Mouse (Mus musculus): ENCODE data around the gene Ell.

DNA sequence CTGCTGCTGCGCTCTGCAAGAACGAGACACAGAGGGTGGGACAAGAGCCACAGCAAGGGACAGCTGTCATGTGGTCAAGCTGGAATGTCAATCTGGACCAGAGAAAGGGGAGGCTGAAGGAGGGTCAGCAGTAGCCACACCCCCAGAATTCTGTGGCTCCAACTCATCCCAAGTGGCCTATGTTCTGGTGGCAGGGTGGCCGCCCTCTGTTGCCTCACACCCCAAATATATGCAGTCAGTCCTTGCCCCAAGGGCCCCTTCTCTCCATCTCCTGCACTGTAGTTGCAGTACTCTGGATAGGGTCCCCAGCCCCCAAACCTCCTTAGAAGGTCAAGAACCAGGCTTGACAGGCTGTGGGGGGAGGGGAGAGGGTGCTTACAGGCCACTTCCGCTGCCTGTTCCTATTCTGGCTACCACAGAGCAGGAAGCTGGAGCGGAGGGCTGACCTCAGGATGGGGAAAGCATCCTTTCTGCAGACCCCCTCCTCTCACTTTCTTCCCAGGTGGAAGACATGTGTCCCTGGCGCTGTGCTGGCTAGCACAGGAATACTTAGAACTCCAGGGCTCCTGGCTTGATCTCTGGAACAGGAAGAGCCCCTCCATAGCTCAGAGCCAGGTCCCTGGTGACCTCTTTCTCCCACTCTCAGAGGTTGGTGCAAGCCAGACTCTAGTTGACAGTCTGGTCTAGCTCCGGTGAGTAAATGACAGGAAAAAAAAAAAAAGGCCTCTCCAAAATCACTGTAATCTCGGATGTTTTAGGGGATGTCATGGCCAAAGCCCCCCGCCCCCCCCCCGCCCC is 61.4 kb downstream of the Ell start:
- no peak for TF ChIP-seq GATA1 (IDR thresholded peaks at IDR 0.05; ENCODE audit: low read length)
- TF ChIP-seq TAL1 (IDR thresholded peaks at IDR 0.05; ENCODE audit: low read length), result no peak

Measured in erythroblast, embryonic 14.5 days (primary cell).